Mouse (Mus musculus) cerebellum, adult 9-10 months (tissue): Measurements from ENCODE around the gene Cutal.

Source experiments
- DNase-seq: peaks from one replicate; pipeline ENCODE4 v3.0.0; 2022

Gene Cutal

DNA sequence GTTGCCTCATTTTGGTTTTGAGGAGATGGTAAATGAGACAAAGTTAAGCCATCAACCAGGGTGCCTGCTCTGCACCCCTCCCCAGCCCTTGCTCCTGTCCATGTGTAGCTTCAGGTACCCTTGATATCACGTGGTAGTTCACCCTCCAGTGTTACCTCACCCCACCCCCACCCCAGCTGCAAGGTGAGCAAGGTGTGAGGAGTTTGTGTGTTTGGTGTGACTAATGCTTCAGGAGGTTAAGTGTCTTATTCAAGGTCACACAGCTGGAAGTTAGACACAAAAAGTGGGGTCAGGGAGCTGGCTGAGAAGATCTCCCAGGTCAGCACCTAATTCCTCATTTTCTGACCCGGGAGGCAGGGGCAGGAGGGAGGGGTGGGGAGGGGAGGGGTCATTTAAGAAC is 48.5 kb downstream of the Cutal start:
- DNase-seq = no peak

DNA sequence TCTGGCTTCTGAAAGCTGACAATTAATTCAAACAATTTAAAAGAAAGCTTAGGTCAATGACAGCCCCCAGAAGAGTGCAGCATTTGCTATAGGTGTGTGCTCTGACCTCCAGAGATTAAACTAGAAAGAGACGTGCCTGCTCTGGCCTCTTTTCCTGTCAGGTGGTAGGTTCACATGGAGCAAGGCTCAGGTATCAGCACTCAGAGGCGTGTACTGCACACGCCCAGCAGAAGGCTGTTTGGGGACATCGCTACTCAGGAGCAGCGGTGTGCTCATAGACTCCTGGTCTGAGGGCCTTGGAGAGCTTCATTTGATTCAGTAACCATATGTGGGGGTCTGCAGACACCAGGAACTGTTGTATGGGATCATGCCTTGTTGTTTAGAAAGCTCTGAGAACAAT is 53.1 kb downstream of the Cutal start:
- DNase-seq = no peak

DNA sequence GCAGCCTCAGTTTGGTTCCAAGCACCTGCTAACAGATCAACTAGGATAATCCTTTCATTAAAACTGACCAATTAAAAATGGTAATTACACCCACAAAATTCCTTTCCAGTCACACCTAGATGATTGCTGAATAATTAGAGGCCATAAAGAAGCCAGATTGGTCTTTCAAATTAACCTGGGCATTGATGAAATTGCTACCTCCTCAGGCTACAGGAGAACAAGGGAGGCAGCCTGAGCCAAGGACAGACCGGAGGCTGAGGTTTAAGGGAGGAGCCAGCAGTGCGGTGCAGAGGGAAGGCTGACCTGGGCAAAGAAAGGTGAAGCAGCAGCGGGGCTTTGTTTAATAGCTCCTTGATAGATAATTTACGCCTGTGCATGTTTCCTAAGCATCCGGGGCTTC is 63.3 kb downstream of the Cutal start:
- DNase-seq = no peak

DNA sequence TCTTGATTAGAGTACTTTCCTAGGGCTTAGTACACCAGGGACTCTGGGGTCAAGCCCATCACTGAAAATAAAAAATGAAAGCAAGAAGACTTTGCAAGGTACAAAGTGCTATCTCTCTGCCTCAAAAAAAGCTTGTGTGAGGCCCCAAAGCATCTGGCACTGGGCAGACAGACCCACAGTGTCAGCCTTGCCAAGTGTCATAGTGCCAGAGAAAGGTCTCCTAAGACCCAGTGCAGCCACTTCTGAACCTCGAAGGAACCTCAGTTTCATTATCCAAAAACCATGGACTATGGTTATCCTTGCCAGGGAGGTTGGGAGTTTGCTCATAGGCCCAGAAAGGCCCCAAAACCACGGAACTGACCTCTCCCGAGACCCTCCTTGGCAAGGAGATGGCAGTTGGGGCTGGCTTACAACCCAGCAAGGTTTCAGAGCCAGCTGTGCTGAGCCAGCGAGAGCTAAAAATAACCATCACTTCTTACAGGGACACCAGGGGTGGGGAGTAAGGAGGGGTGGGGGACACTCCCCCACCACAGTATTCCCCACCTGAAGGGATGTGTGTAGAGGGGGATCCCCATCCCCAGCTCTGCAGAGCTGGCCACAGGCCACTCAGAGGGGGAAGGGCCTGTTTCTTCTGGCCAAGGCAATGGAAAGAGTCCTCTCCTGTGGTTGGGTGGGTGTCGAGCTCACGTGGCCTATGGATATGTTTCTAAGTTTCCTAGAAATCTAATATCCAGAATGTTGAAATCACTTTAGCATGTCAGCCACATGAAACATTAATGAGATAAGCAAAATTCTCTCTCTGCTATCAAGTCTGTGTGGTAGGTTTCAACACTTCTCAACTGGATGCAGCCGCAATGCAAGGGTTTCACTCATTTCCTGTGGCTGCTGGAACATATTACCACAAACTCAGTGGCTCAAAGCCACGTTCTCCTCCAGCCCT is 64.3 kb downstream of the Cutal start:
- no peak for DNase-seq

DNA sequence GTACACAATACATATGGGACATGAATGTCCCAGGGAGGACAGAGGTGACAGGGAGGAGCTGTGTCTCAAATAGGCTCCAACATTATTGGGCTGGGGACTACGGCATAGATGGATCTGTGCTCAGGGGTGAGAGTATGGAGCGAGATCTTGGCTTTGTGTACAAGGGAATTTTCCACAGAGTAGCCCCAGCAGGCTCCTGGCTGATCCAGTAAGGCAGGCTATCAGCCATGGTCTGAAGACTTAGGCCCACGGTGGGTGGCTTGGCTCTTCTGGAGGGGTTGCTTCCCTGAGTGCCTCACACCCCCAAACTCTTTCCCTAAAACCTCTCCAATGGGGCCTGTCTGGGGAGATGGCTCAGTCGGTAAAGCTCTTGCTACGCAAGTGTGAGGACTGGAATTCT is 66.0 kb downstream of the Cutal start:
- DNase-seq = no peak

DNA sequence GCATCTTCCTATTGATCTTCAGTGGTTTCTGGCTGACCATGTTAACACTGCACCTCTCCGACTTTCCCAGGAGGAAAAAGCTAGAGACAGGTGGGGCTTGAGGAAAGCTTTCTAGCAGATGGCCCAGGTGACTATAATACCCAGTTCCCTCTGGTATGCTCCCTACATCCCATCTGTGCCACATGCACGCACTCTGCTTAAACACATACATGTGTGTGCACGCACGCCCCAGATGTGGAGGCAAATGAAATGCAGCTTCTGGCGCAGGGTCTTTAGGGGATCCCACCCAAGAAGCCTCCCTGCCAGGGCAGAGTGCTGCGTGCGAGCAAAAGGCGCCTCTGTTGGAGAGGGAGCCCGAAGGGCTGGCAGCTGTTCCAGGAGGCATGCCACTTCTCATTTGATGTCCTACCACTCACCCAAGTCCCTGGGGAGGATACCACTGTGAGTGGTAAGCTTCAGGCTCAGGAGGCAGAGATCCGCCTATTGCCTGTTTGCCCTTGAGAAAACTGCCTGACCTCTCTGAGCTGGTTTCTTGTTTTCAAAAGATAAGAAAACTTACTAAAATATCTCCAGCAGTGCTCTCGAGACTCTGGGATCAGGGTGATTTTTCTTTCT is 67.0 kb downstream of the Cutal start:
- DNase-seq = no peak
